Mouse (Mus musculus) C2C12 (cell line): ENCODE data around the gene Cby1. TPM values are rescaled to one million over a fixed set of nuclear protein-coding genes. Genes with fewer than 3 reads are reported as not detected.
"Not testable (repeated sequence)": the region's sequence is repeated elsewhere in the genome, so short reads cannot be mapped to it uniquely, and the experiment has no call there.

ENCODE experiments used
- H3K27me3 ChIP-seq: one replicate; pipeline ENCODE4 v1.6.1; 2011; ENCODE audit not compliant: control insufficient read depth, insufficient read depth, insufficient read length
- H3K36me3 ChIP-seq: one replicate; pipeline ENCODE4 v1.6.1; 2011; ENCODE audit not compliant: control insufficient read depth, insufficient read depth
- H3K4me3 ChIP-seq: one replicate; pipeline ENCODE4 v1.5.1; 2011; ENCODE audit warnings: mild to moderate bottlenecking, control low read depth; ENCODE audit not compliant: poor library complexity, insufficient read depth, severe bottlenecking
- H3K79me2 ChIP-seq: one replicate; pipeline ENCODE4 v1.6.1; 2011; ENCODE audit not compliant: control insufficient read depth, insufficient read depth
- H3K79me3 ChIP-seq: one replicate; pipeline ENCODE4 v1.6.1; 2011; ENCODE audit warnings: low read depth, control low read depth
- H3ac ChIP-seq: one replicate; pipeline ENCODE3; 2011; ENCODE audit warnings: low read depth; ENCODE audit not compliant: control insufficient read depth, insufficient read length
- CEBPB ChIP-seq: IDR thresholded peaks from one replicate; pipeline ENCODE4 v1.6.1; 2011; ENCODE audit warnings: low read depth, mild to moderate bottlenecking, control low read depth, moderate library complexity
- CTCF ChIP-seq: IDR thresholded peaks from one replicate; pipeline ENCODE4 v1.5.1; 2011; ENCODE audit not compliant: control insufficient read depth, insufficient read depth, insufficient read length
- FOSL1 ChIP-seq: IDR thresholded peaks from one replicate; pipeline ENCODE4 v1.8.0; 2011; ENCODE audit warnings: mild to moderate bottlenecking, low read length; ENCODE audit not compliant: poor library complexity, insufficient read depth, severe bottlenecking
- MAX ChIP-seq: IDR thresholded peaks from one replicate; pipeline ENCODE4 v1.6.1; 2011; ENCODE audit warnings: mild to moderate bottlenecking, control low read depth
- MYOD1 ChIP-seq: IDR thresholded peaks from one replicate; pipeline ENCODE4 v1.6.1; 2011; ENCODE audit warnings: low read depth; ENCODE audit not compliant: control insufficient read depth, insufficient read length
- MYOG ChIP-seq: IDR thresholded peaks from one replicate; pipeline ENCODE4 v1.6.1; 2011; ENCODE audit not compliant: control insufficient read depth, insufficient read length; ENCODE audit errors: extremely low read depth
- USF1 ChIP-seq: IDR thresholded peaks from one replicate; pipeline ENCODE4 v1.6.1; 2011; ENCODE audit warnings: low read depth, mild to moderate bottlenecking, control low read depth, moderate library complexity
- polyA plus RNA-seq: library from polyadenylated mRNA; unstranded; fragments of >200 nt; fragmentation: generic; extraction: Trizol; gene quantifications from one replicate; pipeline ENCODE4 v1.2.1, GENCODE M21; 2012; ENCODE audit warnings: missing spikeins

The Cby1 gene
- polyA plus RNA-seq, 1 experiment = 54.5 TPM

DNA sequence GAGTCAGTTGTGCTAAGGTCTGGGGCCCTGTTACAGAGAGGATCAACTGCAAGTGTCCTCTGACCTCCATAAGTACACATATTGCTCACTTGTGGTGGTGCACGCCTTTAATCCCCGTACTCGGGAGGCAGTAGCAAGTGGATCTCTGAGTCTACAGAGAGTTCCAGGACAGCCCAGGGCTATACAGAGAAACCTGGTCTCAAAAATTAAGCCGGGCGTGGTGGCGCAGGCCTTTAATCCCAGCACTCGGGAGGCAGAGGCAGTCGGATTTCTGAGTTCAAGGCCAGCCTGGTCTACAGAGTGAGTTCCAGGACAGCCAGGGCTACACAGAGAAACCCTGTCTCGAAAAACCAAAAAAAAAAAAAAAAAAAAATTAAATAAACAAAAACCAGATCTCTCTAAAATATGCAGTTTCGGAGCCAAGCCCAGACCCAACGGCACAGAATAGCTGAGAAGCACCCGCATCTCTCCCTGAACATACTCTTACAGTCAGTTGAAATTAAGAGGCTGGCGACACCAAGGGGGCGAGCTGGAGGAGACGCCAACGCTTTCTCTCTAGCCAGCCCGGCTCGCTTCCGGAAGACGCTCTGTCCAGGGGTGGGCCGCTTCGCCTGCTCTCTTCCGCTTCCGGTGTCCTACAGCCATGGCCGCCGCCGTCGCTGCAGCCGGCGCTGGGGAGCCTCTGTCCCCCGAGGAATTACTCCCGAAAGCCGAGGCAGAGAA is 11.4 kb downstream of the Cby1 start, which contains the start of gene Tomm22:
TSS of gene Tomm22 (plus strand) at position 613 of the 723 bp plus-strand sequence.
- Histone ChIP-seq H3K79me3 (peaks cover 27% of the 10 kb centered on the region), H3K36me3 (peaks cover 45% of the 10 kb centered on the region), H3K27me3 (no peaks in the 10 kb centered on the region), H3ac (peak within 1 kb of the TSS; percentile 89), H3K79me2 (peaks cover 39% of the 10 kb centered on the region), H3K4me3 (peak within 1 kb of the TSS; percentile 100)
- peak; percentile 76 for TF ChIP-seq MAX
- TF ChIP-seq CEBPB = no peak
- TF ChIP-seq CTCF = peak; percentile 74

GRCm38 (mm10) chr15:79670972-79671299 is 11.9 kb downstream of the Cby1 start:
- peak overlapping the region; percentile 100 for H3K4me3 ChIP-seq
- H3K79me3 ChIP-seq = peaks cover 27% of the 10 kb centered on the region
- H3K27me3 ChIP-seq = no peaks in the 10 kb centered on the region
- TF ChIP-seq CEBPB (no peak), CTCF (no peak), FOSL1 (no peak), MAX (no peak), USF1 (no peak), MYOD1 (no peak), MYOG (no peak)
- H3ac ChIP-seq = peak overlapping the region; percentile 89
- peaks cover 39% of the 10 kb centered on the region for H3K79me2 ChIP-seq
- H3K36me3 ChIP-seq = peaks cover 49% of the 10 kb centered on the region

- peaks cover 29% of the 10 kb centered on the region for H3K79me3 ChIP-seq
Measured at GRCm38 (mm10) chr15:79671828-79672348, 12.9 kb downstream of the Cby1 start.

DNA sequence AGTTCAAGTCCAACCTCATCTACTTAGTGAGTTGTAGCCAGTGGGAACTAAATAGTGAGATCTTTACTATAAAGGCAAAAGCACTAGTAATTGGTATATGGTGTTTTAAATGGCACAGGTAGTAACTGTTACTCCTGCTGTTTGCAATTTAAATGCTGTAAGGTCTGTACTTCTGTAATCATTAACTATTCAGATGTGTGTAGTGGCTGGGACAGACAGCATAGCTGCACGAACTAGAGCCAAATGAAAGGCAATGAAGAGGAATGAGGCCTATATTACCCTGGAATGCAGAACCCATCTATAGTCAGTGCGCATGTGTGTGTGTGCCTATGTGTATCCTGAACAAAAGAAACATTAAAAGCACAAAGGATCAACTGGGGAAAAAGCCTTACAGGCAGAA is 18.9 kb downstream of the Cby1 start:
- Histone ChIP-seq H3K79me2 (peaks cover 79% of the 10 kb centered on the region), H3K4me3 (no peak overlapping the region), H3K79me3 (peaks cover 65% of the 10 kb centered on the region), H3K27me3 (no peaks in the 10 kb centered on the region), H3K36me3 (peaks cover 60% of the 10 kb centered on the region), H3ac (no peak overlapping the region)
- no peak for TF ChIP-seq MYOG
- TF ChIP-seq CTCF = no peak
- TF ChIP-seq MAX = no peak
- no peak for TF ChIP-seq USF1
- no peak for TF ChIP-seq FOSL1
- no peak for TF ChIP-seq MYOD1
- TF ChIP-seq CEBPB = no peak

More at GRCm38 (mm10) chr15:79671828-79672348, 12.9 kb downstream of the Cby1 start:
- peaks cover 51% of the 10 kb centered on the region for H3K36me3 ChIP-seq
- not testable (repeated sequence) for H3K27me3 ChIP-seq
- peaks cover 49% of the 10 kb centered on the region for H3K79me2 ChIP-seq
- H3ac ChIP-seq = peak overlapping the region; percentile 61
- peak overlapping the region; percentile 100 for H3K4me3 ChIP-seq

DNA sequence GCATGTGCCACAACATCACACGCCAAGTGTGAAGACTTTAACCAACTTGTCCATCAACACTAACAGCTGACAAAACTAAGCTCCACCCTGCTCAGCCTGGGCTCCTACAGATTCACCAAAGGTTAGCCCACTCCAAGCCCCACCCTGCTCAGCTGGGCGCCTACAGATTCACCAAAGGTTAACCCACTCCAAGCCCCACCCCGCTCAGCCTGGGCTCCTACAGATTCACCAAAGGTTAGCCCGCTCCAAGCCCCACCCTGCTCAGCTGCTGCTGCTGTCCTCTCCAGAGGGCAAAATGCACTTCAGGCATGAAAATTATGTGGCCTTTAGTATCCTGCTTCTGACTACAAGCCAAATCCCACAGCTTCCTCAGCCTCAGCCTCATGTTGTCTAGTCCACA is 23.0 kb downstream of the Cby1 start:
- peaks cover 21% of the 10 kb centered on the region for H3K36me3 ChIP-seq
- no peak for TF ChIP-seq CTCF
- H3K79me2 ChIP-seq = peaks cover 100% of the 10 kb centered on the region

GRCm38 (mm10) chr15:79683146-79683545 is 24.1 kb downstream of the Cby1 start:
- Histone ChIP-seq H3K27me3 (no peaks in the 10 kb centered on the region), H3K79me3 (peaks cover 83% of the 10 kb centered on the region), H3K79me2 (peaks cover 95% of the 10 kb centered on the region), H3K4me3 (no peak overlapping the region), H3ac (peak overlapping the region; percentile 26), H3K36me3 (peaks cover 11% of the 10 kb centered on the region)
- TF ChIP-seq CTCF (no peak), CEBPB (no peak), MAX (no peak), MYOD1 (no peak), MYOG (no peak), USF1 (no peak), FOSL1 (no peak)

More for the DNA sequence above, 23.0 kb downstream of the Cby1 start:
- Histone ChIP-seq H3K27me3 (no peaks in the 10 kb centered on the region), H3K79me3 (peaks cover 91% of the 10 kb centered on the region), H3K4me3 (no peak overlapping the region), H3ac (no peak overlapping the region)
